Mouse (Mus musculus): ENCODE measurements around the gene Scarf2.

GRCm38 (mm10) chr16:17809125-17809524, 12.0 kb downstream of the Scarf2 start:
- TF ChIP-seq MAFK (IDR thresholded peaks at IDR 0.05; ENCODE audit: insufficient read depth, low read depth, low read length), result no peak
- no peak for TF ChIP-seq ZNF384 (IDR thresholded peaks at IDR 0.05; ENCODE audit: low read depth, low read length)
- TF ChIP-seq HCFC1 (IDR thresholded peaks at IDR 0.05; ENCODE audit: borderline replicate concordance, insufficient read depth, low read length), result no peak
